Mouse (Mus musculus) bone marrow macrophage, adult 2 months (primary cell): ENCODE measurements around the gene Ank.

Experiments used
- CTCF ChIP-seq: IDR thresholded peaks from 2 replicates; pipeline ENCODE4 v1.5.1; 2012; ENCODE audit warnings: low read depth, mild to moderate bottlenecking, low read length, moderate library complexity
- POLR2A ChIP-seq: IDR thresholded peaks from 2 replicates; pipeline ENCODE4 v1.6.1; 2012; ENCODE audit warnings: mild to moderate bottlenecking, low read depth, low read length, borderline replicate concordance

DNA sequence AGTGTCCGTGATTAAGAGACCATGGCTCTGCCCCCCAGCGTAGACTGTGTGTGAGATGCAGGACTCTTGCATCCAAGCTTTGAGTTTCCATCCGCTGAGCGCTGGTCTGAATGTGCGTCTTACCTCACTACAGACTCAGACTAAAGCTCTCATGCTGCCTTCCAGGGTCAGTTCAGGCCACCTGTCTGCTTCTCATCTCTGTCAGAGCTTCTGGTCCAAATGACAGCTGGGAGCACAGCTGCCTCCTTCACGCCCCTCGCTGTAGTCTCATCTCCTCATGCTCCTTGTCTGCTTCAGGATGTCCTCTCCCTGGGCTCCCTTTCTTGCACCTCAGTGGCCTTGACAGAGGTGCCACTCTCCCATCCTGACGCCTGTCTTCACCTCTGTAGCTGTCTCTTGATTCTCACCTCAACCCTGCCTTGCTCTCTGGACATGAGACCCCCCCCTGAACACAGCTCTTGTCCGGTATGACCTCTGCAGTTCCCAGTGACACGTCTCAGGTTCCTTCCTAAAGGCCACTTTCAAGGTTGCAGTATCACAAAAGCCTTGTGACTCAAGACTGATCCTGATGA, 85.7 kb downstream of the Ank start:
- TF ChIP-seq POLR2A (no peak), CTCF (no peak)
